Mouse (Mus musculus): ENCODE measurements around the gene Erich3. TPM values are rescaled to one million over a fixed set of nuclear protein-coding genes. Genes with fewer than 3 reads are reported as not detected.

Gene Erich3
- polyA plus RNA-seq, 1 experiment from 2014 or later = 0.12 TPM

DNA sequence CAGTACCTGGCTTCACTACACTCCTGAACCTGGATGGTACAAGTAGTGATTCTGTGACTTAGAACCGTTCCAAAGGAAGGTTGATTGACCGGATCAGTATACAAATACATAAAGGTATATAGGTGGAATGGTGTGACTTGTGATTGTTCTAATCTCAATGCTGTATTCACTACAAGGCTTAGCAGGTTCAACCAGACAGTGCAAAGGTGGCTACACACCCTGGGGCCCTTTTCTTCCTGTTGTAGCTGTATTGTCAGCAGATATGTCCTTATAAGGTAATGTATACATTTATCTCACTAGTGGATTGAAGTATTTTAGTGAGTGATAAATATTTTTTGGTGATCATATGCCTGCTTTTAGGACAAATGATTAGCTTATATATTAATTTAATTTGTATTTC, 80.7 kb downstream of the Erich3 start:
- Histone ChIP-seq H3K4me3 (ENCODE audit: low read depth, low read length) (no peak overlapping the region), H3K36me3 (ENCODE audit: control insufficient read depth, insufficient read depth) (no peaks in the 10 kb centered on the region), H3K4me1 (replicated peaks; ENCODE audit: control insufficient read depth, insufficient read depth, low read length) (no peaks in the 10 kb centered on the region), H3K9ac (ENCODE audit: low read depth, low read length) (no peak overlapping the region), H3K4me2 (replicated peaks; ENCODE audit: low read depth) (no peak overlapping the region), H3K27me3 (replicated peaks; ENCODE audit: control insufficient read depth, insufficient read depth, low read length) (no peaks in the 10 kb centered on the region), H3K27ac (ENCODE audit: low read depth, low read length) (no peak overlapping the region), H3K9me3 (ENCODE audit: control insufficient read depth) (no peaks in the 10 kb centered on the region)
- TF ChIP-seq CTCF (IDR thresholded peaks at IDR 0.05; ENCODE audit: low read depth) = no peak
- ATAC-seq = peak; percentile 75; the same call in 1 of the 2 replicates
- WGBS = 65% methylated on average over 2 of the region's 2 CpGs

DNA sequence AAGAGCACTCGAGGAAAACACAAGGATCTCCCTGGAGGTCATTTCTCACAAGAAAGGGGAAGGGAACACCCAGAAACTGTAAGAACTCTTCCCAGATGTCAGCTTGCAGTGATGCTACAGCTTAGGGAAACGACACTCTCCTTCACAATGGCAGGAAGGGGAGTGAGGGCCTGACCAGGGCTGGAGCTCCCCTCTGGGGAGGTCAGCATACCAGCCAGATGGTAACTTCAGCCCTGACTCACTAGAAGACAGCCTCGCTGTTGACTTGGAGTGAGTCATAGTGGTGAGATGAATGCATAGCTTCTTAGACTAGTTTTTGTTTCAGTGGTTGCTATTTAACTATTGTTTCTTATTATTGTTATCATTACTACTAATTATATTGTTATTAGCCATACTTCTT, 90.8 kb downstream of the Erich3 start:
- Histone ChIP-seq H3K27me3 (replicated peaks; ENCODE audit: control insufficient read depth, insufficient read depth, low read length) (no peaks in the 10 kb centered on the region), H3K27ac (ENCODE audit: low read depth, low read length) (no peak overlapping the region), H3K9me3 (ENCODE audit: control insufficient read depth) (no peaks in the 10 kb centered on the region), H3K4me1 (replicated peaks; ENCODE audit: control insufficient read depth, insufficient read depth, low read length) (no peaks in the 10 kb centered on the region), H3K4me3 (ENCODE audit: low read depth, low read length) (no peak overlapping the region), H3K36me3 (ENCODE audit: control insufficient read depth, insufficient read depth) (no peaks in the 10 kb centered on the region), H3K4me2 (replicated peaks; ENCODE audit: low read depth) (no peak overlapping the region), H3K9ac (ENCODE audit: low read depth, low read length) (no peak overlapping the region)
- no peak for TF ChIP-seq CTCF (IDR thresholded peaks at IDR 0.05; ENCODE audit: low read depth)
- no peak for ATAC-seq
- WGBS = 46% methylated on average over 3 of the region's 3 CpGs

DNA sequence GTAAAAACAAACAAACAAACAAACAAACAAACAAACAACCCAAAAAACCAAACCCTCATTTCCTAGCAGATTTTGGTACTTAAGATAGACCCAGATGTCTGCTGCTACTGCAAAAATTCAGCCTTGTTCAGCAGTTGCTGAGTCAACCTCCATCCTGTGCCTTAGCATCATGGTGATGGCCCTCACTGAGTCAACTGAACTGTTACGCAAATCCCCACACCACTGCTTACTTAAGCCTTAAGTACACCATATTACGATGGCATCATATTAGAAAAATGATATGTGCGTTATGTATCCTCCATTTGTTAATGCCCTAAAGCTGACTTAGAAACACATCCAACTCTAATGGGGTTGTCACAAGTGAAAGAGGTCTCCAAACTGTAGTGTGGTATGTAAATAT, 91.6 kb downstream of the Erich3 start:
- ATAC-seq = no peak
- no peaks in the 10 kb centered on the region for H3K27me3 ChIP-seq (replicated peaks; ENCODE audit: control insufficient read depth, insufficient read depth, low read length)
- no peaks in the 10 kb centered on the region for H3K4me1 ChIP-seq (replicated peaks; ENCODE audit: control insufficient read depth, insufficient read depth, low read length)
- no peak overlapping the region for H3K27ac ChIP-seq (ENCODE audit: low read depth, low read length)
- no peak overlapping the region for H3K4me2 ChIP-seq (replicated peaks; ENCODE audit: low read depth)
- no peak for TF ChIP-seq CTCF (IDR thresholded peaks at IDR 0.05; ENCODE audit: low read depth)
- no peaks in the 10 kb centered on the region for H3K36me3 ChIP-seq (ENCODE audit: control insufficient read depth, insufficient read depth)
- H3K9ac ChIP-seq (ENCODE audit: low read depth, low read length) = no peak overlapping the region
- H3K9me3 ChIP-seq (ENCODE audit: control insufficient read depth) = no peaks in the 10 kb centered on the region
- H3K4me3 ChIP-seq (ENCODE audit: low read depth, low read length) = no peak overlapping the region
- WGBS = 77% methylated on average over 3 of the region's 3 CpGs

DNA sequence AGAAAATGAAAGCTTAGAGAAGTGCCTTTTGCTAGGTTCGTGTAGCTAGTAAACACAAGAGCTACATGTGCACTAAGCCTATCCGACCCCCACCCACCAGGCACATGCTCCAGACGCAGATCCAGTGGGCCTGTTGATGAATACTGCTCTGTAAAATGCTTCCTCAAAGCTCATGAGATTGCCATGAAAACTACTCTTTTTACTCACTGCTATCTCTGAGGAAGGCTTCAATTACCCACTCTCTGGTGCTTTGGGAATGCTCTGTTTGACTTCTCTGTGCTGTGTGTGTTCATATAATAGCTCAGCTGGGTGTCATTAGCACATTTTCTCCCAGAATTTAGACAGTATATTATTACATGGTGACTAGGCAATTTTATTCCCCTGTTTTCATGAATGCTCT, 94.4 kb downstream of the Erich3 start:
- 82% methylated on average over 3 of the region's 3 CpGs for WGBS
- H3K9me3 ChIP-seq (ENCODE audit: control insufficient read depth) = no peaks in the 10 kb centered on the region

DNA sequence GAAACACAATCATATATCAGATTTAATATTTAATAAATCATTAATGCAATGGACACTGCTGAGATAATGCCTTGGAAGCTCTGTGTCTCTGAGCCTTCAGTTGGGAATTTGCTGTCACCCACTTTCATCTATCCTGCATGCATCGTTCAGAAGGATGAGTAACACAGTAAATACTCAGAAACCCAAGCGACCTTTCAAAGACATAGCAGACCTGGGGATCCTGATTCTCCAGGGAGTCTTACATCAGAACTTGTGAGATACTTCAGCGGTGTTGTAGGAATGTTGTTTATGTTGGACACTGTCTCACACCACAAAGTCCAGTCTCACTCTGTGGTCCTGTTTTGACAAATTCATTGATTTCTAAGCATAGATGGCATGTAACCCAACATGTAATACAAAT, 97.4 kb downstream of the Erich3 start:
- Histone ChIP-seq H3K27me3 (replicated peaks; ENCODE audit: control insufficient read depth, insufficient read depth, low read length) (no peaks in the 10 kb centered on the region), H3K27ac (ENCODE audit: low read depth, low read length) (no peak overlapping the region), H3K9ac (ENCODE audit: low read depth, low read length) (no peak overlapping the region), H3K36me3 (ENCODE audit: control insufficient read depth, insufficient read depth) (no peaks in the 10 kb centered on the region), H3K4me3 (ENCODE audit: low read depth, low read length) (no peak overlapping the region), H3K4me2 (replicated peaks; ENCODE audit: low read depth) (no peak overlapping the region), H3K9me3 (ENCODE audit: control insufficient read depth) (no peaks in the 10 kb centered on the region), H3K4me1 (replicated peaks; ENCODE audit: control insufficient read depth, insufficient read depth, low read length) (no peaks in the 10 kb centered on the region)
- 84% methylated on average over 3 of the region's 3 CpGs for WGBS
- ATAC-seq = no peak
- no peak for TF ChIP-seq CTCF (IDR thresholded peaks at IDR 0.05; ENCODE audit: low read depth)

More for the DNA sequence above, 94.4 kb downstream of the Erich3 start:
- H3K4me3 ChIP-seq (ENCODE audit: low read depth, low read length) = no peak overlapping the region
- no peaks in the 10 kb centered on the region for H3K4me1 ChIP-seq (replicated peaks; ENCODE audit: control insufficient read depth, insufficient read depth, low read length)
- no peak for ATAC-seq
- H3K27me3 ChIP-seq (replicated peaks; ENCODE audit: control insufficient read depth, insufficient read depth, low read length) = no peaks in the 10 kb centered on the region
- no peak overlapping the region for H3K27ac ChIP-seq (ENCODE audit: low read depth, low read length)
- no peak for TF ChIP-seq CTCF (IDR thresholded peaks at IDR 0.05; ENCODE audit: low read depth)
- H3K9ac ChIP-seq (ENCODE audit: low read depth, low read length) = no peak overlapping the region
- H3K36me3 ChIP-seq (ENCODE audit: control insufficient read depth, insufficient read depth) = no peaks in the 10 kb centered on the region
- H3K4me2 ChIP-seq (replicated peaks; ENCODE audit: low read depth) = no peak overlapping the region

DNA sequence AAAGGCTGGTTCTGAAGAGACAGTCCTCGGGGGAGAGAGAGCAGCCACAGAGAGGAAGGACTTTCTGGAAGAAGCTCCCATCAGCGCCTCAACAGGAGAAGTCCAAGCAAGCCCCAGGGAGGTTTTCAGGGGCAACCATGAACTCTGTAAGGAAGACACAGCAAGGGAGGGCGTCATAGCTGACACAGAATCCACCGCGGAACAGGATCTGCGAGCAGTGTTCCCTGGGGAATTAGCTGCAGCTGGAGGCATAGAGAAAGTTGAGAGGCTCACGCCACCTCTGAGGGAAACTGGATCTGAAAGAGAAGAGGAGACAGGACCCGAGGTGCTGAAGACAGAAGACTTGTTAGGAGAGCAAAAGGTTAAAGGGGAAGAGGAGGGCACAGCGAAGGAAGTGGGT, 99.7 kb downstream of the Erich3 start:
- H3K9ac ChIP-seq (ENCODE audit: low read depth, low read length) = no peak overlapping the region
- H3K9me3 ChIP-seq (ENCODE audit: control insufficient read depth) = no peaks in the 10 kb centered on the region
- H3K4me1 ChIP-seq (replicated peaks; ENCODE audit: control insufficient read depth, insufficient read depth, low read length) = no peaks in the 10 kb centered on the region
- H3K36me3 ChIP-seq (ENCODE audit: control insufficient read depth, insufficient read depth) = no peaks in the 10 kb centered on the region
- H3K4me3 ChIP-seq (ENCODE audit: low read depth, low read length) = no peak overlapping the region
- WGBS = 65% methylated on average over 9 of the region's 9 CpGs
- TF ChIP-seq CTCF (IDR thresholded peaks at IDR 0.05; ENCODE audit: low read depth) = no peak
- H3K4me2 ChIP-seq (replicated peaks; ENCODE audit: low read depth) = no peak overlapping the region
- H3K27ac ChIP-seq (ENCODE audit: low read depth, low read length) = no peak overlapping the region
- H3K27me3 ChIP-seq (replicated peaks; ENCODE audit: control insufficient read depth, insufficient read depth, low read length) = no peaks in the 10 kb centered on the region
- no peak for ATAC-seq

DNA sequence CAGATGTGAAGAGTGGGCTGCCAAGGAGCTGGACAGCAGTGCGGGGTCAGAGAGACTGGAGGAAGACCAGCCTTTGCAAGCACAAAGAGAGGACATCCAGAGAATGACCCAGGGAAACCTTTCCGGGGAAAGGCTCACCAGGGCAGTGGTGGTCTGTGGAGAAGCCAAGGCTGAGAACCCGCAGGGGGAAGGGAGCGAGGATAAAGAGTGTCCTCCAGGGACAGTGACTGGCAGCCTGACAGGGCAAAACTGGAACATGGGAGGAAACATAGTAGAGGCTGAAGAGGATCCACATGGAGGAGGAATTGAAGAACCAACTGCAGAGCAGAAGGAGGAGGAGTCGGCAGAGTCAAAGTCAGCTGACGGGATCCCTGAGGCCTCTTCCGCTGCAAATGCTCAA, 100.5 kb downstream of the Erich3 start:
- TF ChIP-seq CTCF (IDR thresholded peaks at IDR 0.05; ENCODE audit: low read depth) = no peak
- 77% methylated on average over 7 of the region's 7 CpGs for WGBS
- Histone ChIP-seq H3K4me3 (ENCODE audit: low read depth, low read length) (no peak overlapping the region), H3K27me3 (replicated peaks; ENCODE audit: control insufficient read depth, insufficient read depth, low read length) (no peaks in the 10 kb centered on the region), H3K9ac (ENCODE audit: low read depth, low read length) (no peak overlapping the region), H3K4me2 (replicated peaks; ENCODE audit: low read depth) (no peak overlapping the region), H3K27ac (ENCODE audit: low read depth, low read length) (no peak overlapping the region), H3K36me3 (ENCODE audit: control insufficient read depth, insufficient read depth) (no peaks in the 10 kb centered on the region), H3K9me3 (ENCODE audit: control insufficient read depth) (no peaks in the 10 kb centered on the region), H3K4me1 (replicated peaks; ENCODE audit: control insufficient read depth, insufficient read depth, low read length) (no peaks in the 10 kb centered on the region)
- ATAC-seq = no peak

All from intestine, postnatal 0 days (tissue).